ENCODE assay signal across 13 mouse cellular contexts in the genomic region with DNA sequence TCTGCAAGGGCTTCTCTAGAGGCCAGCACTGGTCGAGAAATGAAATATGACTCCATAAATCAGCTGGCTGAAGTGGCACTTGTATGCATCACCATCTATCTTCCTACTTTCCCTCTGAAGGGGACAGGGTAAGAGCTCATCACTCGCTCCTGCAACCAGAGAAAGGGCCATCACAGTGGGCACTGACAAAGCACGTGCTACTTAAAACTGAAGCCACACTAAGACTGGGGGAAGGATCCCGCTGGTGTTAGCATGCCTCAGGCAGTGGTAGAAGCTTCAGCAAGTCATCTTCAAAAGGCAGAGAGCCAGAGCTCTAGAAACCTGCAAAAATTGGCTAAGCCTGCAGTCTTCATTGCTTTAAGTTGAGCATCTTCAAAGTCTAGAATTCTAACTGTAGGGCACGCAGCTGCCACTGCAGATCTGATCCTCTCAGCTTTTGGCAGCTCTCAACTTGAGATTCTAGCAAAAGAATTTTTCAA. TPM values are rescaled to one million over a fixed set of nuclear protein-coding genes. Genes with fewer than 3 reads are reported as not detected.
A peak's percentile ranks its signal among the peaks of the same experiment; 100 is the strongest.
DNase-seq lines count a peak whose midpoint lies in the region; ATAC-seq and TF ChIP-seq lines count a peak whose summit lies in the region.
"Had no signal": no experiment of that assay in that cellular context is flagged by ENCODE, and none has a peak within 500 bp of the region (broad histone marks: within the 10 kb centered on the region; RNA-seq: fewer than 3 reads in every experiment).

No protein-coding gene starts in this region.

- peaks cover 39% of the 10 kb centered on the region for H3K36me3 ChIP-seq in embryonic facial prominence, embryonic 13.5 days
- peaks cover 70% of the 10 kb centered on the region for H3K36me3 ChIP-seq in embryonic facial prominence, embryonic 10.5 days (replicated peaks)
- H3K36me3 ChIP-seq in hindbrain, postnatal 0 days (ENCODE audit: insufficient read depth, low read length), result no peaks in the 10 kb centered on the region
- H3K36me3 ChIP-seq in kidney, adult 2 months (ENCODE audit: control insufficient read depth, insufficient read depth, low read length), result no peaks in the 10 kb centered on the region; the same call in 1 of the 2 replicates

- H3K4me3 ChIP-seq in embryonic facial prominence, embryonic 13.5 days, result no peak overlapping the region
- H3K4me3 ChIP-seq in embryonic facial prominence, embryonic 10.5 days, result no peak overlapping the region
- H3K4me3 ChIP-seq in hindbrain, postnatal 0 days (ENCODE audit: low read length), result no peak overlapping the region
- H3K4me3 ChIP-seq in kidney, adult 2 months (ENCODE audit: insufficient read depth, low read depth, low read length), result no peak overlapping the region
- H3K4me3 ChIP-seq: intestine, embryonic 15.5 days; liver, embryonic 12.5 days had no signal

- H3K4me1 ChIP-seq in embryonic facial prominence, embryonic 13.5 days, result peaks cover 10% of the 10 kb centered on the region; the same call in 1 of the 2 replicates
- no peaks in the 10 kb centered on the region for H3K4me1 ChIP-seq in embryonic facial prominence, embryonic 10.5 days
- no peaks in the 10 kb centered on the region; the same call in 1 of the 2 replicates for H3K4me1 ChIP-seq in hindbrain, postnatal 0 days (ENCODE audit: insufficient read depth, low read length)
- peaks cover 8% of the 10 kb centered on the region for H3K4me1 ChIP-seq in kidney, adult 2 months (ENCODE audit: control insufficient read depth, insufficient read depth, low read length)
- H3K4me1 ChIP-seq: intestine, embryonic 15.5 days had no signal

- WGBS in embryonic facial prominence, embryonic 13.5 days, result 72% methylated on average over 5 of the region's 5 CpGs
- 85% methylated on average over 5 of the region's 5 CpGs for WGBS in embryonic facial prominence, embryonic 10.5 days
- WGBS in hindbrain, postnatal 0 days, result 61% methylated on average over 5 of the region's 5 CpGs
- WGBS in kidney, adult 2 months, result 75% methylated on average over 5 of the region's 5 CpGs

- DNase-seq in embryonic facial prominence, embryonic 10.5 days (ENCODE audit: low spot score), result no peak
- DNase-seq in right cerebral cortex, adult 18-20 months, result peak; percentile 33
- no peak for DNase-seq in right cerebral cortex, postnatal 36 days (ENCODE audit: low spot score in 2 of 2)
- DNase-seq in hindbrain, postnatal 0 days (ENCODE audit: low spot score), result peak; percentile 25
- DNase-seq in kidney, adult 2 months, result no peak
- no peak for DNase-seq in ovary, postnatal 36 days (ENCODE audit: low spot score)
- no peak for DNase-seq in urinary bladder, adult 2 months (ENCODE audit: low spot score)
- DNase-seq: cerebellum, adult 11-12 months; gastrocnemius, postnatal 25 days; lung, postnatal 10 days had no signal

- H3K27me3 ChIP-seq in embryonic facial prominence, embryonic 13.5 days, result no peaks in the 10 kb centered on the region
- no peaks in the 10 kb centered on the region for H3K27me3 ChIP-seq in embryonic facial prominence, embryonic 10.5 days (replicated peaks; ENCODE audit: low read depth, poor library complexity, severe bottlenecking)
- no peaks in the 10 kb centered on the region for H3K27me3 ChIP-seq in hindbrain, postnatal 0 days (ENCODE audit: insufficient read depth, low read length)
- no peaks in the 10 kb centered on the region for H3K27me3 ChIP-seq in kidney, adult 2 months (replicated peaks; ENCODE audit: control insufficient read depth, insufficient read depth, low read length)
- H3K27me3 ChIP-seq: intestine, embryonic 15.5 days; liver, embryonic 12.5 days had no signal

- TF ChIP-seq POLR2A in kidney, adult 2 months (IDR thresholded peaks at IDR 0.05; ENCODE audit: low read depth, low read length), result no peak

- H3K9me3 ChIP-seq in embryonic facial prominence, embryonic 13.5 days, result no peaks in the 10 kb centered on the region
- H3K9me3 ChIP-seq in embryonic facial prominence, embryonic 10.5 days, result no peaks in the 10 kb centered on the region
- no peaks in the 10 kb centered on the region for H3K9me3 ChIP-seq in hindbrain, postnatal 0 days (ENCODE audit: low read length)
- H3K9me3 ChIP-seq: intestine, embryonic 15.5 days; liver, embryonic 12.5 days had no signal

- H3K9ac ChIP-seq in embryonic facial prominence, embryonic 13.5 days, result no peak overlapping the region
- H3K9ac ChIP-seq in hindbrain, postnatal 0 days (replicated peaks; ENCODE audit: low read length), result no peak overlapping the region
- H3K9ac ChIP-seq: intestine, embryonic 15.5 days; liver, embryonic 12.5 days had no signal

- no peak for ATAC-seq in embryonic facial prominence, embryonic 13.5 days (ENCODE audit: insufficient number of reproducible peaks, insufficient read depth, low FRiP score, low TSS enrichment, low read depth)
- peak; percentile 40; the same call in 1 of the 2 replicates for ATAC-seq in hindbrain, postnatal 0 days
- ATAC-seq: intestine, embryonic 15.5 days; liver, embryonic 12.5 days had no signal

- 0 out of 2 replicates have a peak overlapping the region, but pooled peaks have one; percentile 16 for H3K27ac ChIP-seq in embryonic facial prominence, embryonic 13.5 days
- no peak overlapping the region for H3K27ac ChIP-seq in embryonic facial prominence, embryonic 10.5 days (replicated peaks)
- no peak overlapping the region for H3K27ac ChIP-seq in hindbrain, postnatal 0 days
- no peak overlapping the region for H3K27ac ChIP-seq in kidney, adult 2 months (ENCODE audit: insufficient read depth, low read depth, low read length)
- H3K27ac ChIP-seq: intestine, embryonic 15.5 days; liver, embryonic 12.5 days had no signal

- no peak for TF ChIP-seq CTCF in hindbrain, postnatal 0 days (IDR thresholded peaks at IDR 0.05; ENCODE audit: low read depth)
- no peak for TF ChIP-seq CTCF in kidney, adult 2 months (conservative IDR thresholded peaks at IDR 0.05; ENCODE audit: insufficient read depth, insufficient read length, low read depth, low read length)

- no peak overlapping the region for H3K4me2 ChIP-seq in embryonic facial prominence, embryonic 13.5 days
- no peak overlapping the region for H3K4me2 ChIP-seq in hindbrain, postnatal 0 days (ENCODE audit: low read depth, low read length)
- H3K4me2 ChIP-seq: intestine, embryonic 15.5 days; liver, embryonic 12.5 days had no signal

RNA-seq across cellular contexts. Expression of a gene that starts 35.0 kb away (rescaled TPM):
- polyA plus RNA-seq in embryonic facial prominence, embryonic 13.5 days (2015; fragmentation: Nextera tagmentation; extraction: Ambion mirVana), result 261 and 274 TPM in 2 replicates
- polyA plus RNA-seq in embryonic facial prominence, embryonic 10.5 days (2016; fragmentation: Nextera tagmentation; extraction: Ambion mirVana), result 331 and 334 TPM in 2 replicates
- total RNA-seq in hindbrain, postnatal 0 days (2014; rRNA removed), result 172 and 178 TPM in 2 replicates
- 300 and 304 TPM in 2 replicates for polyA plus RNA-seq in hindbrain, postnatal 0 days (2015; fragmentation: Nextera tagmentation; extraction: Ambion mirVana)
- polyA plus RNA-seq in kidney, adult 2 months (2012; rRNA removed), result 97.9 and 136 TPM in 2 replicates
- polyA plus RNA-seq in urinary bladder, adult 2 months (2012; rRNA removed), result 178 and 196 TPM in 2 replicates

Comparison
In these comparisons a context has a peak if more than half of its experiments do, and no peak if none do; other contexts are left out.
1. DNase-seq: peak in right cerebral cortex, adult 18-20 months (single experiment) and hindbrain, postnatal 0 days (single experiment); none in embryonic facial prominence, embryonic 10.5 days (single experiment), right cerebral cortex, postnatal 36 days (0 of 2), kidney, adult 2 months (single experiment), ovary, postnatal 36 days (single experiment) and urinary bladder, adult 2 months (single experiment).